Mouse (Mus musculus) T-helper 1 cell (primary cell): ENCODE measurements around the gene Nab1.
"Not testable (repeated sequence)": the region's sequence is repeated elsewhere in the genome, so short reads cannot be mapped to it uniquely, and the experiment has no call there.

Source experiments
- in situ Hi-C: fragments of 300-600 bp; cut with MboI, MseI; formaldehyde crosslinking; loops from one replicate; pipeline ENCODE4 v1.15.1; 2025; ENCODE audit warnings: high pct_unique_total_duplicates

Gene Nab1

DNA sequence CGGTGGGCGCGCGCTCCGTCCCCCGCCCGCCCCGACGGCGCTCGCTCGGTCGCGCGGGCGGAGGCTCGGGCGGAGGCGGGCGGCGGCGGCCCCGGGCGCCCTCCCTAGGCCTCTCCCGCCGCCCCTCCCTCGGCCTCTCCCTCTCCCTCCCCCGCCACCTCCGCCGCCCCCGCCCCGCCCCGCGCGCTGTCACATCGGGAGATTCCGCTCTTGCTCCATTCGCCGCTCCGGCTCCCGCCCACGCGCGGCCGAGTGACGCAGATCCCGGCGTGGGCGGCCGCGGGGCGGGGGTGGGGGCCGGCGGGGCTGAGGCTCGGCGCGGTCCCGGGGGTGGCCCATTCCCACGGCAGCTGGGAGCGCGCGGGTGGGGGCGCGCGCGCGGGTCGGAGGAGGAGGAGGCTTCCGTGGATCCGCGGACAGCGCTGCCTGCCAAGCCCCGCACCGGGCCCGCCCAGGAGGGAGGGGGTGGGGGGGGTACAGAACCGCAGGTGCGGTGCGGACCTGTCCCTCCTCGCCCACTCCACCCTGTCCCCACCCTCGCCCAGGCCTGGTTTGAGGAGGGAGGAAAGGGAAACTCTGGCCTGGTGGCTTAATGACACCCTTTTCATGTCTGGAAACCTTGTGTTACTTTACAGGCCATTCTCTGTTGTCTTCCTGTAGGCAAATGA, at the start of gene Nab1:
Gene Nab1 (minus strand): TSS at position 366 of the 668 bp plus-strand sequence.
- in situ Hi-C loops: no loop called here

DNA sequence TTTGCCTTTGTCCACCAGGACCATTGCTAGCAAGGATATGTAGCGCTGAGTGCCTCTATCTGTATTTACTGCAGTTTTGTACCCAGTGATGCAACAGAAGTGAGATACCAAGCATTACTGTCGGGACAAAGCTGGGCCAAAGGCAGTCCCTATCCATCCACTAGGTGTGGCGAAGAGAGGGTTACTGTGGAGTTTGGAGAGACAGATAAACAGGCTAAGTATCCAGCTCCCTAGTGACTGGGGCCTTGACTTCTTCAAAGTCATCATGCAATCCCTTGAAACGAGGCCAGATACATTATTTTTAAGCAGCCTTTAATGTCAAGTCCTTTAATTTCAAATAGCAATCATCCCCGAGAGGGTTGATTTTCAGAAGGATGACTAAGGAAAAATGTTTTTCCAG, 47.0 kb upstream of the Nab1 start:
- in situ Hi-C loops: no loop called here

DNA sequence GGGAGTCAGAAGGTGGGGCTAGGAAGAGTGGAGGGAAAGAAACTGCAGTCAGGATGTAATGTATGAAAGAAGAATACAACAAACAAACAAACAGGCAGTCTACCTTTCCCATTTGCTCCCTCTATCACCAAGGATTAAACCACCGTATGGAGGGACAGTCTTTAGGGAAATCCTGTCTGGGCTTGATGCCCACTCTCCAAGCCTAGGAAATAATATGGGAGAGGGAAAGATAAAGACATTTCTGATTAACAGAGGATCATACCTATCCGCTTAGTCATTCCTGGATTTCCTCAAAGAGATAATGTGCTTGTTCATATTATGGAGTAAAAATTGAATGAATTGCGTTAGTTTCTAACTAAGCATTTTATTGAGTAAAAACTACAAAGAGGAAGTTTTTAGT, 46.3 kb upstream of the Nab1 start:
- in situ Hi-C loops: no loop called here

DNA sequence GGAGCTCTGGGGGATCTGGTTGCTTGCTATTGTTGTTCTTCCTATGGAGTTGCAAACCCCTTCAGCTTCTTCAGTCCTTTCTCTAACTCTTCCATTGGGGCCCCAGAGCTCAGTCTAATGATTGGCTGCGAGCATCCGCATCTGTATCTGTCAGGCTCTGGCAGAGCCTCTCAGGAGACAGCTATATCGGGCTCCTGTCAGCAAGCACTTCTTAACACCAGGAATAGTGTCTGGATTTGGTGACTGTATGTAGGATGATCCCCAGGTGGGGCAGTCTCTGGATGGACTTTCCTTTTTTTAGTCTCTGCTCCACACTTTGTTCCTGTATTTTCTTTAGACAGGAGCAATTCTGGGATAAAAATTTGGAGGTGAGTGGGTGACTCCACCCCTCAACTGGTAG, 39.6 kb upstream of the Nab1 start:
- in situ Hi-C loops: not testable (repeated sequence)

DNA sequence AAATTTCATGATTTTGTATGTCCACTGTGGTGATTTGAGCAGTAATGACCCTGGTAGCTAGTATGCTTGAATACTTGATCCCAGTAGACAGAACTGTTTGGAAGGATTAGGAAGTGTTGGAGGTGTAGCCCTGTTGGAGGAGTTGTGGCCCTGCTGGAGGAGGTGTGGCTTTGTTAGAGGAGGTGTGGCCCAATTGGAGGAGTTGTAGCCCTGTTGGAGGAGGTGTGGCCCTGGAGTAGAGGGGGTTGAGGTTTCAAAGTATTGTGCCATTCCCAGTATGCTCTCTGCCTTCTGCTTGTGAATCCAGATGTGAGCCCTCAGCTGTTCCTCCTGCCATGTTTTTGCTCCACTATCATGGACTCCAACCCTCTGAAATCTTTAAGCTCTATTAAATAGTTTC, 29.5 kb upstream of the Nab1 start:
- in situ Hi-C loops: no loop called here

DNA sequence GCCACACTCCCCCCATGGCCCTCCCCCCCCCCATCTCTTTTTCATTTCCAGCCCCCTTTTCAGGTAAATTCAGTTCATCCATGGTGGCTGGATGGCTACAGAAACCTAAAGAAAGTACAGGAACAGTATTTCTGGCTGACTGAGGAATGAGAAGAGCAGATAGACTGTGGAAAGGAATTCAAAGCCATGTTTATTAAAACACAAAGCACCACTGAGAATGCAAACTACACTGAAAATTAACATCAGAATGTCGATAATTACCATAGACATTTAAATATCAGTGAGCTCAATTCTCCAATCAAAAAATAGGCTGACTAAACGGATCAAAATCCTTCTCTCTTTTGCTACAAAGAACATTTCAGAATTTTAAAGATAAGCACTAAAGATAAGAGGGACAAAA, 27.2 kb upstream of the Nab1 start:
- in situ Hi-C loops: no loop called here

DNA sequence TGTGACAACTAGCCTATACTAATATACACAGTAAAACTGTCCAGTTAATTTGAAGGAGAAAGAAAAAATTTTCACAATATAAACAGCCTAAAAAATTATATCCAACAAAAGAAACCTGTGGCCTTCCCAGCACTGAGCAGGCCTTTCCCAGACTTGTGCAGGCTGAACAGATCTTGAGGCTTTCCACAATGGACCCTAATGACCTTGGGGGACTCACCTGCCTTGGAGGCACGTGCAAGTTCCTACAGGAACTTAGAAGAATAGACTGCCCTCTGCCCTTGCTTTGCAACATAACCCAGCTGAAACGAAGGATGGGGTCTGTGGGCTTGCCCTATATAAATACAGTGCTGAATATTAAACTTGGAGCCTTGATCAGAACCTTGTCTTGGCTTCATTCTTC, 26.8 kb upstream of the Nab1 start:
- in situ Hi-C loops: no loop called here

DNA sequence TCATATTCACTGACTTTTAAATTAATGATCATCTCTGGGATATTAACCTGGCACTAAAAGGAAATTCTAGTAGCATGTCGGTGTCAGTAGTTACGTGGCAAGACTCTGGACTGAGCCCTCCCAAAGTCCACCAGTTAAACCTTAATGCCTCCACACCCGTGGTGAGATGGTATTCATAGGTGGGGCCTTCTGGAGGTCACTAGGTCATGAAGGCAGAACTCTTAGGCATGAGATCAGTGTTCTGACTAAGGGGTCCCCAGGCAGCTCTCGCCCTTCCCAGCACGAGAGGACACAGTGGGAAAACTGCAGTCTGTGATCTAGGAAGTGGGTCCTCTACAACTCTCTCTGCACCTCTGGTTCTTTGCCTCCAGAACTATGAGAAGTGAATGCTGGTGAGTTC, 24.2 kb upstream of the Nab1 start:
- in situ Hi-C loops: no loop called here

DNA sequence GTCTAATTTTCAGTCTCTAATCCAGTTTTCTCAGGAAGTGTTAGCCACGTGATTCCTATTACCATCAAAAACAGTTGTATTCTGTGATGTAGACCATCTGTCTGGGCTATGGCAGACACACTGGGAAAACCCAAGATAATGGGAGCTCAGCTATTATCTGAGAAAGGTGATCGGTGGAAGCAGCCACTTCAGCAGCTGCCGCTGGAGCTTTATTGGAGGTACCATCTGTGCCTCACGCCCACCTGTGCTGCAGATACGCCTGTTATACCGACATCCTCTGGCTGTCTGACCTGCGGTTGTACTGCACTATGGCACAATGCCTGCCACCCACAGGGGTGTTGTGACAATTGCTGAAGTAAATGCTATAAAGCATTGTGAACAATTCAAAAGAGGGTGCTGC, 23.7 kb upstream of the Nab1 start:
- in situ Hi-C loops: no loop called here

- in situ Hi-C loops: no loop called here
Measured at GRCm38 (mm10) chr1:52521436-52521993, 21.0 kb upstream of the Nab1 start.

- in situ Hi-C loops: no loop called here
Measured at GRCm38 (mm10) chr1:52520131-52520530, 19.7 kb upstream of the Nab1 start.

DNA sequence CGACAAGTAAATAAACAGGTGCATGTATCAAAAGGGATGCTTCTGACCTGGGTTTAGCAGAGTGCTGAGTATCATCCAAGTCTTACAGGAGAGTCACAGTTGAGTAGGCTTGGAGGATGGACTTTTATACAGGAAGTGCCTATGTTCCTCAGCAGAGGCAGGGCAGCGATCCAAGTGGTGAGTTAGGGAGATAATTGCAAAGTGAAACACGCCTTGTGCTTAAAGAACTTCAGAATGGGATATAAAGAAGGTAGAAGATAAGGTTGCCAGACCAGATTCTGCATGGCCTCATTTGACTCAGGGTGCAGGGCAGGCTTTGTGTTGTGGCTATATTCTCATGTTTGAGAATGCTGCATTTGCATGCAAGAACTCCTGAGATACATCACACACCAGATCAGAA, 14.8 kb upstream of the Nab1 start:
- in situ Hi-C loops: no loop called here

GRCm38 (mm10) chr1:52511788-52512425, 11.4 kb upstream of the Nab1 start:
- in situ Hi-C loops: no loop called here

- in situ Hi-C loops: no loop called here
Measured at GRCm38 (mm10) chr1:52506211-52506610, 5.7 kb upstream of the Nab1 start.

DNA sequence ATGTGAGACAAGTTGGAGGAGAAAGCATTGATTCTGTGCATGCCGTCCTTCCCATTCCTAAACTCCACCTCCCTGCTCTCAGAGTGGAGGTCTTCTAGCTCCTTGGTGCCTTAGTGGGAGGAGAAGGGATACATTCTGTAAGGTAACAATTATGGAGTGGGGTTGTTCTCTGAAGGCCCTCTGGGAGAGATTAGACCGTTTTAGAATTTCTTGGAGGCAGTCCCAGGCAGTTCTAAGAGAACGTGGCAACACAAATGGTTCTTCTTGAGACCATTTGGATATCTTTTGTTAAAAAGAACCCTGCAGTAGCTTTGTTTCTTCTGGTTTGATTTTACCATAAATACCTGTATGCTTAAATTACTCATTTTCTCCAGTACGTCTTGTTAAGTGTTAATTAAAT, 1.8 kb upstream of the Nab1 start:
- in situ Hi-C loops: no loop called here

GRCm38 (mm10) chr1:52501688-52502133, 1.2 kb upstream of the Nab1 start:
- in situ Hi-C loops: no loop called here

DNA sequence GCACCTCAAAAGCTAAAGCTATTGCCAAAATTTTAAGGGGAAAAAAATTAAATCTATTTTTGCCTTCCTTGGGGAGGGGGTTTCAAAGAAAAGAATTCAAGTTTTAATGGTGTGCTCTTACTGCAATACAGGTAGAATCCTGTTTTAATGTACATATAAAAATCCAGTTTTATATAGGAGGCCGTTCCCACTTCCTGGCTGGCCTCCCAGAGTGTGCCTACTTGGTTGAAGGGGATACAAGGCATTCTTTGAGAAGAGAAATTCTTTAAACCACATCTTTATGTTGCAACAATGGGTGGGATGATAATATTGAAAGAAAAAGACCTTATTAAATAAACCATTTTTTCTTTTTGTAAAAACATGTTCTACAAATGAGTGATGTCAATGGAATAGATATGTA, 611 bp upstream of the Nab1 start:
- in situ Hi-C loops: no loop called here

- in situ Hi-C loops: no loop called here
Measured at GRCm38 (mm10) chr1:52499601-52500313, 722 bp downstream of the Nab1 start.

DNA sequence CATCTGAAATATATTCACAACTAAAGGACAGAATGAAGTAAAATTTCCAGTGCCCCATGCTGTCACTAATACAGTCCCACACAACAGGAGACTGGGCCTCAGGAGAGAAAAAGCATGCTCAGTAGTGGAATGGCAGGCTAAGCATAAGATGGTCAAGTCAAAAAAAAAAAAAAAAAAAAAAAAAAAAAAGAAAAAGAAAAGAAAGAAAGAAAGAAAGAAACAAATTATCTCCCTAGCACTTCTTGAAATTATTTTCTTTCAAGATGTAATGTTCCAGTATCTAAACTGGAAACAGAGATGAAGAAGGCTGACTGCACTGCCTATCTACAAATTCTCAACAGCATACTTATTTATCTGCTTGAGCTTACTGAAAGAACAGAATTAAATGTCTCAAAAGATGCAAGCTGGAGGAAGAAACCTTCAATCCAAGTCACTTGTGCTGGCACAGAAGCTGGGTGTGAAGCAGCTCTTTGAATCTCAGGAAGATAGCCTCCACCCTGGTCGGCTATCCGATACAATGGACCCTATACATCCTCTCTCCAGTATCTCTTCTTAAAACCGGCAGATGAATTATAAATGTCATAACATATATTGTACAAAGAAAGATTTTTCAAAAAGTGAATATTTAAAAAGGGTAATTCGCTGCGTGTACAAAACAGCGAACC, 1.6 kb downstream of the Nab1 start:
- in situ Hi-C loops: no loop called here

DNA sequence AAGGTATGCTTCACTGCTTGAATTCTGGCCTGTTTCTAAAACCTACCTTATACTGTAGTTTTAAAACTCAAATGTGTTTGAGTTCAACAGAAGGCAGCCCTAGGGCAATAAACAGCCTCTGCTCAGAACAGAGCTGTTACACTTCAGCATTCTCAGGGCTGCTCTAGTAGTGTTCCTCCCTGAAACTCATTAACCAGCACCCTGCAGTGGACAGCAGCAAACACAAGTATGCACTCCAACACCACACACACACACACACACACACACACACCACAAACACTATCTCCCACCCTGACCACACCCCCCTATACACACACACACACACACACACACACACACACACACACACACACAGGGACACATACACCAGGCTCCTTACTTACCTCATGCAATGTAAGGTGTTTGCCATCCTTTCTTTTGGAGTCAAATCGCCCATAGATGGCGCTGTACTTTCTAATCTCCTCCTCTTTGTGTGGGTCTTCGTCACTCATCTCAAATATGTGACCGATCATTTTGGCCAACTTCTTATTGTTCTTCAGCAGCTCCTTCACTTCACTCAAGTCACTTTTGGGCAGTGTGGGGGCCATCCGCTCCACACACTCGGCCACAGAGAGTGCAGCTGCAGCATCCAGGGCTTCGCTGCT, 10.8 kb downstream of the Nab1 start:
- in situ Hi-C loops: loop anchor here (10.0 kb wide), 1 partner anchor 465 kb away; no protein-coding TSS in a partner anchor

- in situ Hi-C loops: loop anchor here (10.0 kb wide), 1 partner anchor 460 kb away; no protein-coding TSS in a partner anchor
Measured at GRCm38 (mm10) chr1:52484980-52485379, 15.5 kb downstream of the Nab1 start.
